Mouse (Mus musculus) C2C12 (cell line): ENCODE results near the gene Tmem135.

Experiments
- CTCF ChIP-seq: IDR thresholded peaks from one replicate; pipeline ENCODE4 v1.5.1; 2011; ENCODE audit not compliant: control insufficient read depth, insufficient read depth, insufficient read length
- FOSL1 ChIP-seq: IDR thresholded peaks from one replicate; pipeline ENCODE4 v1.8.0; 2011; ENCODE audit warnings: mild to moderate bottlenecking, low read length; ENCODE audit not compliant: poor library complexity, insufficient read depth, severe bottlenecking
- MAX ChIP-seq: IDR thresholded peaks from one replicate; pipeline ENCODE4 v1.6.1; 2011; ENCODE audit warnings: mild to moderate bottlenecking, control low read depth
- MYOD1 ChIP-seq: IDR thresholded peaks from one replicate; pipeline ENCODE4 v1.6.1; 2011; ENCODE audit warnings: low read depth; ENCODE audit not compliant: control insufficient read depth, insufficient read length
- USF1 ChIP-seq: IDR thresholded peaks from one replicate; pipeline ENCODE4 v1.6.1; 2011; ENCODE audit warnings: low read depth, mild to moderate bottlenecking, control low read depth, moderate library complexity

- TF ChIP-seq CTCF (no peak), USF1 (no peak), MYOD1 (no peak), MAX (no peak), FOSL1 (no peak)
Observed at GRCm38 (mm10) chr7:89182943-89183342, 221.1 kb downstream of the Tmem135 start.
